Mouse (Mus musculus) olfactory bulb, adult 2 months (tissue): ENCODE data around the gene Epop. TPM values are rescaled to one million over a fixed set of nuclear protein-coding genes. Genes with fewer than 3 reads are reported as not detected.
A peak's percentile ranks its signal among the peaks of the same experiment; 100 is the strongest.

Experiments
- H3K27ac ChIP-seq: fragments of 200-500 bp; 2 replicates; pipeline ENCODE4 v1.5.1; 2012; ENCODE audit warnings: low read depth, low read length; ENCODE audit not compliant: insufficient read depth
- H3K4me1 ChIP-seq: fragments of 200-500 bp; 2 replicates; pipeline ENCODE4 v1.6.1; 2012; ENCODE audit warnings: low read length; ENCODE audit not compliant: control insufficient read depth, insufficient read depth
- H3K4me3 ChIP-seq: fragments of 200-500 bp; 2 replicates; pipeline ENCODE4 v1.5.1; 2012; ENCODE audit warnings: mild to moderate bottlenecking, low read depth, low read length, moderate library complexity; ENCODE audit not compliant: insufficient read depth
- CTCF ChIP-seq: fragments of 200-500 bp; IDR thresholded peaks from 2 replicates; pipeline ENCODE4 v1.5.1; 2012; ENCODE audit warnings: low read depth, mild to moderate bottlenecking, low read length, moderate library complexity; ENCODE audit not compliant: insufficient read depth
- POLR2A ChIP-seq: fragments of 200-500 bp; IDR thresholded peaks from 2 replicates; pipeline ENCODE4 v1.6.1; 2012; ENCODE audit warnings: mild to moderate bottlenecking, low read depth, low read length, moderate library complexity; ENCODE audit not compliant: insufficient read depth
- WGBS: fragments of 180-500 bp; shearing (Covaris S2); methylation state at CpG from one replicate; pipeline ENCODE4 v1.1.7; 2018; 5-methylcytosine and 5-hydroxymethylcytosine counted together
- polyA plus RNA-seq: library from polyadenylated mRNA; stranded (reverse); fragments of >200 nt; gene quantifications from 2 replicates; pipeline ENCODE4 v1.2.4, GENCODE M21; 2012; ENCODE audit warnings: low replicate concordance; ENCODE audit not compliant: missing spikeins, insufficient read depth, insufficient read length

The Epop gene
- polyA plus RNA-seq: not detected in 2 replicates

- TF ChIP-seq CTCF: no peak
- no peak for TF ChIP-seq POLR2A
- Histone ChIP-seq H3K27ac (no peak within 1 kb of the TSS), H3K4me3 (peak within 1 kb of the TSS; percentile 78), H3K4me1 (peaks cover 23% of the 10 kb centered on the region)
- under 1% methylated on average over 47 of the region's 47 CpGs for WGBS
Measured at GRCm38 (mm10) chr11:97629576-97629975, at the start of gene Epop. Epop (minus strand) TSS chr11:97629702.

- Histone ChIP-seq H3K4me3 (no peak overlapping the region), H3K27ac (no peak overlapping the region), H3K4me1 (peaks cover 26% of the 10 kb centered on the region)
- TF ChIP-seq POLR2A (no peak), CTCF (no peak)
- WGBS: 62% methylated on average over 14 of the region's 15 CpGs
Measured at GRCm38 (mm10) chr11:97678301-97678700, 48.8 kb upstream of the Epop start.

DNA sequence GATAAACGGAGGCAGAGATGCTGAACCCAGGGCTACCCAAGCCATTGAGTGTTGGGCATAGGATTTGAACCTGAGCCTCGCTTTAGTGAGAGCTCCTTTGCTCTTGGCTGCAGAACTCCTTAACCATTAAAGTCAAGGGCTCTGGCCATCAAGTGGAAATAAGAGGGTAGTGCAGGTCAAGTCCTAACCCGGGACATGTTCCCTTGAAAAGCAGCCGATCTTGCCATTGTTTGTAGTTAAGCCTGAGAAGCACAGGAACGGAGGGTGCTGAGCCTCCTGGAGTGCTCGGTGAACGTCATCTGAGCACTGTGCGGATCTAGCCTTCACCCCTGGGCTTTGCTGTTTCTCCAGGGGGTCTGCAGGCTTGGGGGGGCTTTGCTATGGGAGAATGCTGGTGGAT lies 48.3 kb upstream of the Epop start:
- no peak for TF ChIP-seq POLR2A
- TF ChIP-seq CTCF: no peak
- peaks cover 26% of the 10 kb centered on the region for H3K4me1 ChIP-seq
- H3K27ac ChIP-seq: no peak overlapping the region
- WGBS: 55% methylated on average over 8 of the region's 8 CpGs
- H3K4me3 ChIP-seq: no peak overlapping the region

DNA sequence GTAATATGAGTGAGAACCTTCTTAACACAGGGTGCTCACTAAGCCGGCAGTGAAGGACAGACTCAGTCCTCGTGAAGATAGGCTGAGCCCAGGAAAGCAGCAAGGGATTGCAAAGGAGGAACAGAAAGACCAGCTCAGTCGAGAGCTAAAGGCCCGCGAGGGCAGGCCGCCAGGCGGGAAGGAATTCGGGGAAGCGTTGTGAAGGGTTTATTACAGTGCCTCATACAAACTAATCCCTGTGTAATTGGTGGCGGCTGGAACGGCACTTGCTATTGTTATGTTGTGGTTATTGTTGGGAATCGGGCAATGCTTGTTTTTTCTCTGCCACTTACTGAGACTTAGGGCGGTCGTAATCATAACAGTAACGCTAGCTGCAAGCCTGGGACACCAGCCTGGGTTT lies 47.9 kb upstream of the Epop start:
- Histone ChIP-seq H3K4me3 (no peak overlapping the region), H3K27ac (no peak overlapping the region), H3K4me1 (peaks cover 26% of the 10 kb centered on the region)
- TF ChIP-seq POLR2A (no peak), CTCF (no peak)
- WGBS: 31% methylated on average over 15 of the region's 15 CpGs

DNA sequence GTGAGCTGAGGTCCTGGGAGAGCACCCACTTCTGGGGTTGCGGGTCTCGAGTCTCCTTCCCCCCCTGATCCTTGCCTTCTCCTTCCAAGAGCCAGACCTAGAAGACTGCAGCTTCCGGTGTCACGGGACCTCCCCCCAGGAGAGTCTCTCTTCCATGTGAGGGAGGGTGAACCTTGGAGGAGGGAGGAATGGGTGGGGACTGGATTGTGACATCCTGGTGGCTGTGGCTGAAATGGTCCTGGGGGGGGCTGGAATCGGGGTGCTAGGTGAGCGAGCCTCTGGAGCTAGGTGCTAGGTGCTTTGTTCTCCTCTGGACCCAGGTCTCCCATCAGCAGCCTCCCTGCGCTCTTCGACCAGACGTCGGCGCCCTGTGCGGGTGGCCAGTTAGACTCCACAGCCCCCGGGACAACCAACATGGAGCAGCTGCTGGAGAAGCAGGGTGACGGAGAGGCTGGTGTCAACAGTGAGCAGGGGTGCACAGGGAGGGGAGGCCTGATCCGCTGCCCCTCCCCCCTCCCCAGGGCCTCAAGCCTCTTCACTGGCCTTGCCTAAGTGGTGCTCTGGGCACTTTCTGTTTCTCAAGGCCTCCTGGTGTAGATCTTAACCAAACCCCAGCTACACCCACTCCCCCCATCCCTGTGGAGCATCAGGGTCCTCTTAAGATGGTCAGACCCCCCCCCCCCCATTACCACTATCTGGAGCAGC lies 46.7 kb upstream of the Epop start:
- Histone ChIP-seq H3K27ac (no peak overlapping the region), H3K4me1 (peaks cover 31% of the 10 kb centered on the region), H3K4me3 (no peak overlapping the region)
- WGBS: 86% methylated on average over 15 of the region's 15 CpGs
- TF ChIP-seq POLR2A (no peak), CTCF (no peak)

- Histone ChIP-seq H3K4me3 (no peak overlapping the region), H3K27ac (no peak overlapping the region), H3K4me1 (peaks cover 57% of the 10 kb centered on the region)
- TF ChIP-seq CTCF: no peak; the same call in 1 of the 2 replicates
- no peak for TF ChIP-seq POLR2A
- 90% methylated on average over 11 of the region's 11 CpGs for WGBS
Measured at GRCm38 (mm10) chr11:97673148-97673547, 43.6 kb upstream of the Epop start.

DNA sequence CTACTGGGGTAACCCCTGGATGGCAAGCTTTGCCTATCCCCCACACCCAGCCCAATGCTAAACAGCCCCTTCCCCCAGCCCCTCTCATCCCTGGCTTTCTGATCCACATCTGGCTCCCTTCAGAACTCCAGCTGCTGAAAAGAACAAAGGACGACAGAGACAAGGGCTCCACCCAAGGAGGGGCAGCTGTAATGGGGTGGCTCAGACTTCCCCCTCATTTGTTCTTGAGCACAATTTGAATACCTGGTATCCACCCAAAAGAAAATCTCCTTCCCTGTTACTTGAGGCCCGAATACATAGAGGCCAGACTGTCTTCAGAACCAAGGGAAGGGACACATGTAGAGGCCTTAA lies 41.6 kb upstream of the Epop start:
- no peak for TF ChIP-seq POLR2A
- no peak for TF ChIP-seq CTCF
- Histone ChIP-seq H3K4me3 (no peak overlapping the region), H3K4me1 (peaks cover 41% of the 10 kb centered on the region), H3K27ac (no peak overlapping the region)
- WGBS: 37% methylated on average over 2 of the region's 2 CpGs

GRCm38 (mm10) chr11:97670234-97671176 lies 41.0 kb upstream of the Epop start:
- 70% methylated on average over 13 of the region's 13 CpGs for WGBS
- TF ChIP-seq POLR2A (no peak), CTCF (no peak)
- peaks cover 40% of the 10 kb centered on the region for H3K4me1 ChIP-seq
- no peak overlapping the region for H3K4me3 ChIP-seq
- no peak overlapping the region for H3K27ac ChIP-seq

GRCm38 (mm10) chr11:97669829-97670228 lies 40.3 kb upstream of the Epop start:
- TF ChIP-seq POLR2A (no peak), CTCF (no peak)
- Histone ChIP-seq H3K27ac (peak overlapping the region; percentile 29; the same call in 1 of the 2 replicates), H3K4me1 (peaks cover 46% of the 10 kb centered on the region), H3K4me3 (no peak overlapping the region)
- WGBS: 19% methylated on average over 6 of the region's 6 CpGs
